9 mouse cellular contexts compared by ENCODE assay signal in genomic region chr7:112852149-112852839, GRCm38 (mm10).
A peak's percentile ranks its signal among the peaks of the same experiment; 100 is the strongest.
DNase-seq lines count a peak whose midpoint lies in the region; ATAC-seq and TF ChIP-seq lines count a peak whose summit lies in the region.
"Had no signal": no experiment of that assay in that cellular context is flagged by ENCODE, and none has a peak within 500 bp of the region (broad histone marks: within the 10 kb centered on the region; RNA-seq: fewer than 3 reads in every experiment).

No protein-coding gene starts in this region.

- CTCF ChIA-PET in Patski (lab: Charles Lee) = interaction anchor here (1.3 to 2.0 kb wide), 4 partner anchors 13 to 160 kb away, joined by 3 to 6 read pairs (median 4); no protein-coding TSS in a partner anchor

- H3K27me3 ChIP-seq in Patski = no peaks in the 10 kb centered on the region

- TF ChIP-seq CTCF in Patski (IDR thresholded peaks at IDR 0.05) = no peak

- in situ Hi-C loops in Patski (cut with MboI; ENCODE audit: low pct_unique_long_range_greater_than_20kb) = no loop called here

- ATAC-seq in Patski = peak; percentile 73
- ATAC-seq: liver, postnatal 0 days had no signal

- POLR2A ChIA-PET in Patski (lab: Charles Lee) = interaction anchor here (1.3 kb wide), 1 partner anchor 9 kb away, joined by 3 read pairs; no protein-coding TSS in a partner anchor

- peak; percentile 59 for DNase-seq in kidney, adult 9 months
- DNase-seq in kidney, adult 18-20 months = no peak
- DNase-seq in MN1 (ENCODE audit: low spot score) = peak; percentile 45
- DNase-seq in Patski (ENCODE audit: low read depth, low spot score) = no peak
- DNase-seq in kidney, postnatal 4 days = peak; percentile 44 to 64
- no peak for DNase-seq in left cerebral cortex, adult 9 months (ENCODE audit: low spot score in 2 of 2)
- no peak for DNase-seq in gastrocnemius, postnatal 25 days
- DNase-seq: liver, postnatal 0 days; thymus, postnatal 25 days had no signal

Comparison
In these comparisons a context has a peak if more than half of its experiments do, and no peak if none do; other contexts are left out.
1. DNase-seq: peak in kidney, adult 9 months (single experiment), MN1 (single experiment) and kidney, postnatal 4 days (2 of 2); none in kidney, adult 18-20 months (single experiment), Patski (single experiment), left cerebral cortex, adult 9 months (0 of 2) and gastrocnemius, postnatal 25 days (single experiment).